Mouse (Mus musculus) E14TG2a.4 (cell line): Measurements from ENCODE around the gene Col25a1.

ENCODE experiments used
- H3K27me3 ChIP-seq: 2 replicates; pipeline ENCODE4 v1.6.1; 2014; ENCODE audit warnings: low read length, control low read depth; ENCODE audit not compliant: insufficient read depth
- H3K36me3 ChIP-seq: 2 replicates; pipeline ENCODE4 v1.6.1; 2014; ENCODE audit warnings: low read length, control low read depth; ENCODE audit not compliant: insufficient read depth
- H3K4me1 ChIP-seq: replicated peaks from 2 replicates; pipeline ENCODE4 v1.6.1; 2014; ENCODE audit warnings: low read depth, low read length, control low read depth
- H3K4me3 ChIP-seq: replicated peaks from 2 replicates; pipeline ENCODE4 v1.5.1; 2014; ENCODE audit warnings: mild to moderate bottlenecking, low read length
- H3K9me3 ChIP-seq: 2 replicates; pipeline ENCODE4 v1.6.1; 2014; ENCODE audit warnings: low read length, control low read depth
- CTCF ChIP-seq: conservative IDR thresholded peaks from 2 replicates; pipeline ENCODE4 v1.5.1; 2014; ENCODE audit warnings: low read length
- NANOG ChIP-seq: IDR thresholded peaks from 2 replicates; pipeline ENCODE4 v1.6.1; 2014; ENCODE audit warnings: borderline replicate concordance, low read length, mixed read lengths
- POU5F1 ChIP-seq: IDR thresholded peaks from 2 replicates; pipeline ENCODE4 v1.6.1; 2014; ENCODE audit warnings: low read length, borderline replicate concordance

Col25a1 gene

DNA sequence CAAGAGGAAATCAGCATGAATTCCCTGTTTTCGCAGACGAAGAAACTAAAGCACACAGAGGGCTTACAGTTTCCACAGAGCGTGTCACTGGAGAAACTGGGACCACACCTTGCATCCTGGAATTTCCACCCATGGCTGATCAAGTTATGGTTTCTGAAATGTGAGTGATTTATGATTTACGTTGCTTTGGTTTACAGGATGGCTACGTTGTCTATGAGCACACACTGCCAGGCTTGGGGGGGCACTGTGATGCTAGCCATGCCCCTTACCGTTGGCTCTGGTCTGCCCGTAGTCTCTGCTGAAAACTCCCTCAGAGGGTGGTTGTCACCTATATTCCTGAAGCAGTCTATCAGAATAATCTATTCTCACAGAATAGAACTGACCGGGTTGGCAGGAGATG is at the start of gene Col25a1:
TSS of gene Col25a1 (plus strand) at position 301 of the 400 bp plus-strand sequence.
- H3K36me3 ChIP-seq = no peaks in the 10 kb centered on the region
- TF ChIP-seq CTCF = no peak
- no peak for TF ChIP-seq NANOG
- no peak for TF ChIP-seq POU5F1

GRCm38 (mm10) chr3:130083312-130083711 is 48.0 kb upstream of the Col25a1 start:
- H3K36me3 ChIP-seq = no peaks in the 10 kb centered on the region
- no peak overlapping the region for H3K4me3 ChIP-seq
- no peaks in the 10 kb centered on the region for H3K4me1 ChIP-seq
- peaks cover 9% of the 10 kb centered on the region for H3K9me3 ChIP-seq
- TF ChIP-seq CTCF = no peak
- TF ChIP-seq POU5F1 = no peak
- no peak for TF ChIP-seq NANOG
- H3K27me3 ChIP-seq = no peaks in the 10 kb centered on the region

More for the DNA sequence above, at the start of gene Col25a1:
- Histone ChIP-seq H3K9me3 (peaks cover 14% of the 10 kb centered on the region), H3K4me3 (no peak within 1 kb of the TSS), H3K4me1 (no peaks in the 10 kb centered on the region), H3K27me3 (no peaks in the 10 kb centered on the region)

DNA sequence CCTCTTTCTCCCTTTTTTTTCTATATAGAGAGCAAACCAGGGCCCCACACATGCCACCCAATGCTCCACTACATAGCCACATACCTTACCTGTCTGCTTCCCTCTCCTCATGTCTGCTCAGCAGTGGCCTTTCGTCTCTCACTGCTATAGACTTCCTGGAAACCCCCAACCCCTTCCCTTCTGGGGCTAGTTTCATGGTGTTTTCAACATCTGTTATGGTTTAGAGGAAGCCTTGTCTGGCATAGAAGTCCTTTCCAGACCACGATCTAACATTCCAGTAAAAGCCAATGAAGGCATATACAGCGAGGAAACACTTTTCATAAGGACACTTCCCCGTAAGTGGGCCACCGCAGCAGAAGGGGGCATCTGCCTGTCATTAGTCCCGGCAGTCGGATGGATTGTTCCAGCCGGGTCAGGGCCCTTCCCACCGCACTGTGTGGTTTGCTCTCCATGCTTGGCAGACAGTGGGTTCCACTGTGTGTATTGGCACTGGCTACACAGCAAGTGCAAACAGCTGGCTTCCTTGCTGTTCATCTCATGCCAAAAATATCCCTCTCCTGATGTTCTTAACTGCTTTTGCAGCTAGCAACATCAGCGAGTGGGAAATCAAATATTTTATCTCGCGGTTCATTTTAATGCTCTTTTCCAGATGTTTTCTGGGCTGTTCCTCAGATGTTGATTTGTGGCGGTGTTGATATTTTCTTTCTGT is 44.8 kb upstream of the Col25a1 start:
- Histone ChIP-seq H3K4me1 (no peaks in the 10 kb centered on the region), H3K27me3 (no peaks in the 10 kb centered on the region), H3K36me3 (no peaks in the 10 kb centered on the region), H3K9me3 (peaks cover 9% of the 10 kb centered on the region), H3K4me3 (no peak overlapping the region)
- TF ChIP-seq CTCF = no peak
- TF ChIP-seq POU5F1 = no peak
- no peak for TF ChIP-seq NANOG

- no peaks in the 10 kb centered on the region for H3K36me3 ChIP-seq
- TF ChIP-seq POU5F1 (no peak), NANOG (no peak), CTCF (no peak)
- H3K27me3 ChIP-seq = no peaks in the 10 kb centered on the region
- peaks cover 9% of the 10 kb centered on the region for H3K9me3 ChIP-seq
- H3K4me3 ChIP-seq = no peak overlapping the region
- H3K4me1 ChIP-seq = no peaks in the 10 kb centered on the region
These were observed 43.8 kb upstream of the Col25a1 start for GRCm38 (mm10) chr3:130087466-130087865.

- peaks cover 9% of the 10 kb centered on the region for H3K9me3 ChIP-seq
- H3K27me3 ChIP-seq = no peaks in the 10 kb centered on the region
- H3K4me3 ChIP-seq = no peak overlapping the region
- no peaks in the 10 kb centered on the region for H3K36me3 ChIP-seq
- H3K4me1 ChIP-seq = no peaks in the 10 kb centered on the region
- TF ChIP-seq POU5F1 (no peak), NANOG (no peak), CTCF (no peak)
These were observed 42.6 kb upstream of the Col25a1 start for GRCm38 (mm10) chr3:130088654-130089053.

DNA sequence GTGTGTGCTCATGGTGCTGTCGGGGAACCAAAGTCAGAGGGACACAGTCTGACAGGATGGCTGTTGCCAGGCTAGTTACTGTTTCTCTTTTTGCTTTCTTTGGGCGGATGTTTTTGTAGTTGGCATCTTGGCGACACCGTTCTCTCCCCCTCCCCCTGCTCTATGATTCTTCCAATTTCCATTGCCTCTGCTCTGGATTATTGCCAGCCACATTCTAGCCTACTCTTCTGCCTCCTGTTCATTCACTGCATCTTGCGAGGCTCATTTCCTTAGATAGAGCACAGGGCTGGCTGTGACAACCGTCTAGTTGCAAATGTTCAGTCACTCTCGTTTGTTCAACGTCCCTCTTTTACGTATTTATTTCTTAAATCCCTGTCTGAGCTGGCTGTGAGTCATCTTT is 40.8 kb upstream of the Col25a1 start:
- no peaks in the 10 kb centered on the region for H3K4me1 ChIP-seq
- H3K36me3 ChIP-seq = no peaks in the 10 kb centered on the region
- TF ChIP-seq CTCF (no peak), POU5F1 (no peak), NANOG (no peak)
- peaks cover under 1% of the 10 kb centered on the region; the same call in 1 of the 2 replicates for H3K9me3 ChIP-seq
- no peak overlapping the region for H3K4me3 ChIP-seq
- no peaks in the 10 kb centered on the region for H3K27me3 ChIP-seq

GRCm38 (mm10) chr3:130094125-130094704 is 37.1 kb upstream of the Col25a1 start:
- H3K27me3 ChIP-seq = no peaks in the 10 kb centered on the region
- no peak overlapping the region for H3K4me3 ChIP-seq
- no peaks in the 10 kb centered on the region for H3K9me3 ChIP-seq
- no peaks in the 10 kb centered on the region for H3K4me1 ChIP-seq
- TF ChIP-seq CTCF (no peak), POU5F1 (no peak), NANOG (no peak)
- no peaks in the 10 kb centered on the region for H3K36me3 ChIP-seq

DNA sequence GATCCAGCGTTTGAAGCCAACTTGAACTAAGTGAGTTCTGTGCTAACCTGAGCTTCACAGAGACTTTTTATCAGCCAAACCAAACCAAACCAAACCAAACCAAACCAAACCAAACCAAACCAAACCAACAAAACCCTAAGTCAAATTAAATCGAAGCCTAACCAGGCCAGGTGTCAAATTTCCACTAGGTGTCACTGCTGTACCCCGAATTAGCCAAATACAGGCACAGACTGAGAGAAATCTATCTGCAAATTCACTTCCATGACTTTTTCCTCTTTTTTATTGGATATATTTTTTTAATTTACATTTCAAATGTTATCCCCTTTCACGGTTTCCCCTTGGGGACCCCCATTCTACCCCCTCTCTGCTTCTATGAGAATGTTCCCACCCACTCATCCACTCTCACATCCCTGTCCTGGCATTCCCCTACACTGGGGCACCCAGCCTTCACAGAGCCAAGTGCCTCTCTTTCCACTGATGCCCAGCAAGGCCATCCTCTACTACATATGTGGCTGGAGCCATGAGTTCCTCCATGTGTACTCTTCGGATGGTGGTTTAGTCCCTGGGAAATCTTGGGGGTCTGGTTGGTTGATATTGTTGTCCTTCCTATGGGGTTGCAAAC is 36.0 kb upstream of the Col25a1 start:
- Histone ChIP-seq H3K4me3 (no peak overlapping the region), H3K27me3 (no peaks in the 10 kb centered on the region), H3K9me3 (no peaks in the 10 kb centered on the region), H3K36me3 (no peaks in the 10 kb centered on the region), H3K4me1 (no peaks in the 10 kb centered on the region)
- no peak for TF ChIP-seq POU5F1
- no peak for TF ChIP-seq NANOG
- TF ChIP-seq CTCF = peak; percentile 68
